Mouse (Mus musculus) ES-CJ7 (cell line): ENCODE measurements at regions not wholly inside any gene's neighbourhood (a gene's known extent, or its start where the extent isn't known, plus 50 kb on each side); places are given as distances from the start of the nearest gene placed in this dataset.

ENCODE experiments used
- DNase-seq: peaks from one replicate; pipeline ENCODE4 v3.0.0; 2011; ENCODE audit warnings: low read depth, low spot score

- DNase-seq, result no peak
Observed at GRCm38 (mm10) chr1:183504103-183504841, 86.3 kb downstream of the Hhipl2 start.

- DNase-seq, result no peak
Observed at GRCm38 (mm10) chr1:183507893-183508292, 89.9 kb downstream of the Hhipl2 start.

GRCm38 (mm10) chr1:183510759-183511158 is 92.7 kb downstream of the Hhipl2 start:
- no peak for DNase-seq

GRCm38 (mm10) chr1:183513876-183514275 is 95.9 kb downstream of the Hhipl2 start:
- DNase-seq, result peak; percentile 12

GRCm38 (mm10) chr1:183514281-183514983 is 96.4 kb downstream of the Hhipl2 start:
- peak; percentile 34 for DNase-seq

- DNase-seq, result no peak
Observed at GRCm38 (mm10) chr1:183514984-183515287, 96.9 kb downstream of the Hhipl2 start.

- DNase-seq, result no peak
Observed at GRCm38 (mm10) chr1:183516167-183516566, 98.2 kb downstream of the Hhipl2 start.

- no peak for DNase-seq
Observed at GRCm38 (mm10) chr1:183517236-183517635, 99.2 kb downstream of the Hhipl2 start.

- no peak for DNase-seq
Observed at GRCm38 (mm10) chr1:183521569-183521968, 103.6 kb downstream of the Hhipl2 start.

- DNase-seq, result no peak
Observed at GRCm38 (mm10) chr1:183533386-183533785, 115.4 kb downstream of the Hhipl2 start.

- DNase-seq, result no peak
Observed at GRCm38 (mm10) chr1:183548752-183549387, 130.9 kb downstream of the Hhipl2 start.

- no peak for DNase-seq
Observed at GRCm38 (mm10) chr1:183552617-183553016, 134.6 kb downstream of the Hhipl2 start.

GRCm38 (mm10) chr1:183553219-183553618 is 135.2 kb downstream of the Hhipl2 start:
- no peak for DNase-seq

- no peak for DNase-seq
Observed at GRCm38 (mm10) chr1:183562853-183563252, 144.8 kb downstream of the Hhipl2 start.

GRCm38 (mm10) chr1:183573621-183574585 is 155.9 kb downstream of the Hhipl2 start:
- DNase-seq, result no peak

GRCm38 (mm10) chr1:183584861-183585260 is 166.8 kb downstream of the Hhipl2 start:
- no peak for DNase-seq

- no peak for DNase-seq
Observed at GRCm38 (mm10) chr1:183586406-183586805, 168.4 kb downstream of the Hhipl2 start.

- DNase-seq, result no peak
Observed at GRCm38 (mm10) chr1:183595306-183595705, 177.3 kb downstream of the Hhipl2 start.

- no peak for DNase-seq
Observed at GRCm38 (mm10) chr1:183600466-183600865, 182.5 kb downstream of the Hhipl2 start.

- no peak for DNase-seq
Observed at GRCm38 (mm10) chr1:183611966-183612694, 194.1 kb downstream of the Hhipl2 start.
